Mouse (Mus musculus) kidney, adult 2 months (tissue): ENCODE measurements at regions not wholly inside any gene's neighbourhood (a gene's known extent, or its start where the extent isn't known, plus 50 kb on each side); places are given as distances from the start of the nearest gene placed in this dataset.

Experiments used
- CTCF ChIP-seq: fragments of 200-500 bp; conservative IDR thresholded peaks from 2 replicates; pipeline ENCODE4 v1.5.1; 2011; ENCODE audit warnings: low read depth, mild to moderate bottlenecking, control low read depth, low read length, moderate library complexity, mixed read lengths; ENCODE audit not compliant: insufficient read depth, insufficient read length
- POLR2A ChIP-seq: fragments of 200-500 bp; IDR thresholded peaks from one replicate; pipeline ENCODE4 v1.6.1; 2011; ENCODE audit warnings: low read depth, low read length, control low read depth

DNA sequence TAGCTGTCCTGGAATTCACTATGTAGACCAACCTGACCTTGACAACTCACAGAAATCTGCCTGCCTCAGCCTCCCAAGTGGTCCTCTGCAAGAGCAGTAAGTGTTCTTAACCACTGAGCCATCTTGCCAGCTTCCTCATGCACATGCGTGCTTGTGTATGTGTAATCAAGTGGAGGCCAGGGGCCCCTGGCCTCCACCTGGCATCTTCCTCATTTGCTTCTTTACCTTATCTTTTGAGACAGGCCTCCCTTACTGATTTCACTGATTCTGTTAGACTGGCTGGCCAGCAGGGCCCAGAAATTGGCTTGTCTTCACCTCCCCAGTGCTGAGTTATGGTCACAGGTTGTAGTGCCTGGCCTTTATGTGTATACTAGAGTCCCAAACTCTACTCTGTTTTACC, 162.6 kb downstream of the Phlda1 start:
- TF ChIP-seq CTCF, result no peak
- no peak for TF ChIP-seq POLR2A
